Mouse (Mus musculus) heart, postnatal 14 days (tissue): ENCODE measurements around the gene Unc13d. TPM values are rescaled to one million over a fixed set of nuclear protein-coding genes. Genes with fewer than 3 reads are reported as not detected.

Experiments used
- DNase-seq, 2 experiments: peaks; one replicate each; pipeline ENCODE4 v3.0.0; 2021 to 2022
- intact Hi-C: fragments of 180-260 bp; cut with DNase I; formaldehyde crosslinking; loops from one replicate; pipeline ENCODE4 v1.15.1; 2025
- total RNA-seq, 2 experiments: library from RNA; stranded (reverse); gene quantifications; 2 replicates each; pipeline ENCODE4 v1.2.3; 2021

Unc13d gene
- total RNA-seq, 2 experiments from 2014 or later: 0.81 to 1.7 TPM

- intact Hi-C loops: no loop called here
- no peak for DNase-seq
Observed at GRCm38 (mm10) chr11:116058022-116058614, 19.6 kb downstream of the Unc13d start.

DNA sequence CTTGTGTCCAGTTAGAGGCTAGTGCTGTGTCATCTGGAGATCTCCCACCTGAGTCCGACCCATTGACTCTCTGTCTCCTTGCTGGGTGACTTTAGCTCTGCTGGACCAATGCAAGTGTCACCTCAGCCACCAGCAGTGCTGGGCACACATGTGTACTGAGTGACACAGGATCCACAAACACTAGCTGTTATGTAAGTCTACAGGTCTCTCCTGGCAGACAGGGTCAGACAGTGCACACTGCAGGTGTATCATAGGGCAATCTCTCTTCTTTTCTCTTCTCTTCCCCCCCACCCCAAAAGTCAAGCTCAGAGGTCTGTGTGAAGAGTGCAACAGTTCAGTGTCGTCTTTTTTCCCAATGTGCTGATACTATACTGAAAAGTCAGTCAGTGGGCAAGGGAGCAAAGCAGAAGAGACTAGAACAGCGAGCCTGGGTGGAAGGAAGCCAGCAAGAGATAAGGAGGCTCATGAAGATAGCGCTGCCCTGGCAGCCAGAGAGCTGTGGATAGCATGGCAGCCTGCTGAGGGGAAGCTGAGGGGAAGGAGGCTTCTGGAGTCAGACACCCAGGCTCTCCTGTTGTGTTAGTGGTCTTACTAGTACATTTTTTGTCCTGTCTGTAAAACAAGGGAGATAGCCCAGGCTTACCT lies 20.4 kb downstream of the Unc13d start:
- no peak for DNase-seq
- intact Hi-C loops: no loop called here

DNA sequence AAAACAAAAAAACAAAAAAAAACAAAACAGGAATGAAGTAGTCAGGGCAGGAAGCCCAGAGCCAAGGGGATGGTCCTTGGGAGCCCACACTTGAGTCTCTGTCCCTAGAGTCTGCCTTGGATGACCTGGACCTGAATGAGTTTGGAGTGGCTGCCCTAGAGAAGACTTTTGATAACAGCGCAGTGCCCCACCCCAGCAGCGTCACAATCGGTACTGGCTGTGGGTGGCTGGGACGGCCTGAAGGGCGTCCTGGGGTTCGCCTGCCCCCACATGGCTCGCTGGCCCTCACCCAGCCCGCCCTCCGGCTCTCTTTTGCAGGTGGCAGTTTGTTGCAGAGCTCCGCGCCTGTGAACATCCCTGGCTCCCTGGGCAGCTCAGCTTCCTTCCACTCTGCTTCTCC lies 21.9 kb downstream of the Unc13d start:
- intact Hi-C loops: no loop called here
- no peak for DNase-seq

- no peak for DNase-seq
- intact Hi-C loops: no loop called here
Observed at GRCm38 (mm10) chr11:116053510-116054229, 24.1 kb downstream of the Unc13d start.

DNA sequence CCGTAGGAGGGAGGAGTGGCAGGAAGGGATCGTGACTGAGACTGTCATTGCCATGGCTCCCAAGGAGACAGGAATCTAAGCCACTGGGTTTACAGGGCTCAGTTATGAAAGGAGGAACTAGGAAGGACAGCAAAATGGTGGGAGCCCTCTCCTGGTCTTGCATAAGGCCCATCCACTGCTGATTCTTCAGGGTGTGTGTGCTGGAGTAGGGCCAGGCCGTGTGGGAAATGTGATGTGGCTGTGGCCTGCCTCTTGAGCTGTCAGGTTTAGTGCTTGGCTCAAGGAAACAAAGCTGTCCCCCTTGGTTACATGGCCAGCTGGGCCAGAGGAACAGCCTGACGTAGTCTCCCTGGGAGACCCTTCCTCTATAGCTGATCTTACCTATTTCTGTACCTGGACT lies 27.6 kb downstream of the Unc13d start:
- intact Hi-C loops: no loop called here
- DNase-seq: no peak

- no peak for DNase-seq
- intact Hi-C loops: no loop called here
Observed at GRCm38 (mm10) chr11:116049610-116050009, 28.2 kb downstream of the Unc13d start.

DNA sequence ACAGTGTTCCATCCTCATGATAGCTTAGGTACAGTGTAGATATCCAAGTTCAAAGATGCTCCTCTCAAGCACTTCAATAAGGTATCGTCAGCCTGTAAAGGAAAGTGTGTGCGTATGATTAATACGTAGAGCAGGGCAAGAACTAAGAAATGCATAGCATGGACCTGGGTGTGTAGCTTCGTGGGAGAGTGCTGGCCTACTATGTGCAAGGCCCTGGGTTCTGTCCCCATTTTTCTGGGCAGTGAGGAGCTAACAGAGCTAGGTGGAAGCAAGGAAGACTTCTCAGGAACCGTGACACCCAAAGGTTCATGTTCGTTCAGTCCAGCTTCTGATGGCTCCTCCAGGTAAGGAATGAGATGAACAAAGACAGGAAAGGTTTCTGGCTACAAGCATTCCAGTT lies 32.6 kb downstream of the Unc13d start:
- DNase-seq: no peak
- intact Hi-C loops: no loop called here

DNA sequence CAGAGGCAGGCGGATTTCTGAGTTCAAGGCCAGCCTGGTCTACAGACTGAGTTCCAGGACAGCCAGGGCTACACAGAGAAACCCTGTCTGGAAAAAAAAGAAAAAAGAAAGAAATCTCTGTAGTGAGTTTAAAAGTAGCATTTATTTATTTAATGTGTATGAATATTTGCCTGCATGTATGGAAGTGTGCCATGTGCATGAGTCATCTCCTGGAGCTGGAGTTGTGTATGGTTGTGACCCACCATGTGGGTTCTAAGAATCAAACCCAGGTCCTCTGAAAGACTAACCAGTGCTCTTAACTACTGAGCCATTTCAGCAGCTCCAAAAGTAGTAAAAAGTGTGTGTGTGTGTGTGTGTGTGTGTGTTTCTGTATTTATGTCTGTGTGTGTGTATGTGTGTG lies 34.5 kb downstream of the Unc13d start:
- DNase-seq: no peak
- intact Hi-C loops: loop anchor here (5.0 kb wide), 1 partner anchor 39 kb away; no protein-coding TSS in a partner anchor

- no peak for DNase-seq
- intact Hi-C loops: loop anchor here (5.0 kb wide), 1 partner anchor 40 kb away; no protein-coding TSS in a partner anchor
Observed at GRCm38 (mm10) chr11:116042372-116043138, 35.2 kb downstream of the Unc13d start.

DNA sequence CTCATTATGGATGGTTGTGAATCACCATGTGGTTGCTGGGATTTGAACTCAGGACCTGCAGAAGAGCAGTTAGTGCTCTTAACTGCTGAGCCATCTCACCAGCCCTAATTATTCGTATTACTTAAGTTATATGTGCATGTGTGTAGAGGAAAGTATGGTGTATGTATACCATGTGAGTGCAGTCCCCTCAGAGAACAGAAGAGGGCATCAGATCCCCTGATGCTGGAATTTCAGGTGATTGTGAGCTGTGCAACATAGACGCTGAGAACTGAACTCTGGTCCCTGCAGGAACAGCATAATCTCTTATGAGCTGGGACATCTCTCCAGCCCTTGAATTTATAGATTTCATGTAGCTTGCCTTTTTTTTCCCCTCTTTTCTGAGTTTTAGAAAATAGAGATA lies 35.9 kb downstream of the Unc13d start:
- intact Hi-C loops: loop anchor here (5.0 kb wide), 1 partner anchor 40 kb away; no protein-coding TSS in a partner anchor
- no peak for DNase-seq

DNA sequence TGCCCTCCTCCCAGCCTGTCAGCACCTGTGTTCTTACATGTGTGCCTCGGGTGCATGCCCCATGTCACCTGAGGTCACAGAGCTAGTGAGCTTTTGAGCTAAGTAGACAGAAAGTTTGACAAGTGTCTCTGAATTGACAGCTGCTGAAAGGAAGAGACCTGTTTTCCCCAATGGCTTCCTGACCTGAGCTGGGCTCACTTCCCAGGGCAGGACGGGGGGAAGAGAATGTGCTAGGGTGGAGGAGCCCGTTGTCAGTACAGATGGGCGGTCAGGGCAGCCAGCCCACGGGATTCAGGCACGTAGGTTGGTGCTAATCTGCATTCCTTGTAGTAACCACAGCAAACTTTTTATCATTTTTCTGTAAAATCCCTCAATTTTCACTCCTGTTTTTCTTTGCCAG lies 37.2 kb downstream of the Unc13d start:
- DNase-seq: peak in 1 of 2 experiments; percentile 45
- intact Hi-C loops: loop anchor here (5.0 kb wide), 1 partner anchor 42 kb away; no protein-coding TSS in a partner anchor

DNA sequence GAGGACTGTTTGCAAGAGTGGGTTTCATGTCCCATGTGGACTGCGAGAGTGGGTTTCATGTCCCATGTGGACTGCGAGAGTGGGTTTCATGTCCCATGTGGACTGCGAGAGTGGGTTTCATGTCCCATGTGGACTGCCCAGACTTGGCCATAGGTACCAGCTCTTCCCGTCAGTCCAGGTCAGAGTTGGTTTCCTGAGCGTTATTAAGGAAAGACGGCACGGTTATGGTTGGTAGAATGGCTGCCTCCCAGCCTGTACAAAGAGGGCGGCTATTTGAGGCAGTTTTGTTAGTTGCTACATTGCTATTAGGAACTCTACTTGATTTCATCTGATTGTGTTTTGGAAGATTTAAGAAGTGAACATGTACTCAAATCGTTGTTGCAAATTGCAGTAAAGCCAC lies 39.9 kb downstream of the Unc13d start:
- no peak for DNase-seq
- intact Hi-C loops: loop anchor here (5.0 kb wide), 1 partner anchor 34 kb away; no protein-coding TSS in a partner anchor

DNA sequence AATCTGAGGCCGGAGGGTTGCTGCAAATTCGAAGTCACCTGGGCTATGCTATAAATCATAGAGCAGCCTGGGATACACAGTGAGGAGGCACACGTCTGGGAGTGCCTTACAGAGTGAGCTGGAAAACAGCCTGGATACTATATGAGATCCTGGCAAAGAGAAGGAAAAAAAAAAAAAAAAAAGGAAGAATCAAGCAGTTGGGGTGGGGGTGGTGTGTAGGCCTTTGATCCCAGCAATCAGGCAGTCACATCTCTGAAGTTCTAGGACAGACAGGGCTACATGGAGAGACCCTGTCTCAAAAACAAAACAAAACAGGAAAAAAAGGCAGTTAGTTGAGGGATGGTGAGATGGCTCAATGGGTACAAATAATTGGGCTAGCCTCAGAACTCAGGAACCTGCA lies 41.1 kb downstream of the Unc13d start:
- DNase-seq: no peak
- intact Hi-C loops: loop anchor here (5.0 kb wide), 1 partner anchor 36 kb away; no protein-coding TSS in a partner anchor

- no peak for DNase-seq
- intact Hi-C loops: no loop called here
Observed at GRCm38 (mm10) chr11:116034584-116034983, 43.2 kb downstream of the Unc13d start.

DNA sequence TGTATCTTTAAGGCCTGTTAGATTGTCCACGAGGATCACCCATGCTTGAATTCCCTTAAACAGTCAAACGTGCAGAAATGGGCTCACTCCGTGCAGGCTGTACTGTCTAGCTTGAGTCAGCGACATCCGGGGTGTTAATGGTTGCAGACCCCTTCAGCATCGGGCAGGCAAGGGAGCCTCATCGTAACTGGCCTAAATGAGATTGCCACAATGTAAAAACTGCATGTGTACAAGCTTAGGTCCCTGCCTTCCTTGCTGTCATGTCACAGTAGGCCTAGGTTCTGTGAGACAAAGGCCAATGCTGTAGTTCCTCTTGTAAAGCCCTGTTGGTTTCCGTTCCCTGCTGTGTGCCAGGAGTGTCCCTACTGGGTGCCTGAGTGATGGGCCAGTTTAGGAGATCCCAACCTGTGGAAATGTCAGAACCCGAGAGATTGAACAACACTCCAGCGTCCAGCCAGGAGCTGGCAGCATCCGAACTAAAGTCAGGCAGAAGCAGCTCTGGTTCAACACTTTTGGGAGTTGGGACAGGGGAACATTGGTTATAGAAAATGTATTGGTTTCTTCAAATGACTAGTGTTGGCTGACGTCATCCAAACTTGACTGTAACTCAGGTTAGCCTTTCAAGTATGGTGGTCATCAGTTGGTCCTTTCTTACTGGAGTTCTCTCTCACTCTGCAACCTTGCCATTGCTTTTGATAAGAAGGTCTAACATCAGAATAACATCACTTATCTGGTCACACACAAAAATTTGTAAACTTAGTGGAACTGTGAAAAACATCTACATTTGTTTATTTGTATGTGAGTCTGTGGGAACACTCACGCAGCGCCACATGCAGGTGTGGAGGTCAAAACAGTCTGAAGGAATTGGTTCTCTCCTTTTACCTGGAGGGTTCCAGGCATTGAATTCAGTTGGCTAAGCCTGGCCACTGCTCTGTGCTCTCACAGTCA lies 46.6 kb downstream of the Unc13d start:
- intact Hi-C loops: loop anchor here (2.0 kb wide), 1 partner anchor 100 kb away; the partner anchor contains the start of gene Trim65
- DNase-seq: peak; percentile 28 to 45

DNA sequence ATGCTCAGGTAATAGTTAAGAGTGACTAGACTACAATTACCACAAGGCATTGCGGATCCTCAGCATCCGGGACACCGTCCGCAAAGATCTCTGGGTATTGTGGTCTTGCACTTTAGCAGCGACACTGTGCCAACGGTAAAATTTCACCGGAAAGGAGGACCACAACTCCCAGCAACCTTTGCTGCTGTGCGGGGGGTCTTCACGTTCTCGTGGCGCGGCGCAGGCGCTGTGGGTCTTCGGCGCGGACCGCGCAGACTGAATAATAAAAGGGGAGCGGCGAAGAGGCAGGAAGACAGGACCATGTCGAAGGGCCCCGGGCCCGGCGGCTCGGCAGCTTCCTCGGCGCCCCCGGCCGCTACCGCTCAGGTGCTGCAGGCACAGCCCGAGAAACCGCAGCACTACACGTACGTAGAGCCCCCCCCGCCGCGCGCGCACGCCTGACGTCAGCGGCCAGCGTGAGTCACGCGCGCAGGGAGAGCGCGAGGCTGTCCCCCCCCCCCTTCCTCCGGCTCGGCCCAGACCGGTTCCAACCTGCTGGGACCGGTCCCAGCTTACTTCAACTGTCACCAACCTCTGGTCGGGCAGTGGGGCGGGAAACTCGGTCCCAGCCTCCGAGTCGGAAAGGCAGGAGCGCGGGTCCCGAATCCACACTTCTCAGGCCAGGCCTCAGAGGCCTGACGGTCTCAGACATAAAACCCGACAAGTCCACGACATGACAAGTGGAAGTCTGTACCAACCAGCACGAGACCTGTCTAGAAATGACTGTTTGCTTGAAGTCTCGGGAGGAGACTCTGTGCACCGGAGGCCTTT lies 47.5 kb downstream of the Unc13d start, which contains the start of gene Unk:
Unk (plus strand) TSS at position 235 of the 810 bp plus-strand sequence.
- intact Hi-C loops: loop anchor here (2.0 kb wide), 1 partner anchor 101 kb away; the partner anchor contains the start of gene Trim65
- peak; percentile 93 to 97 for DNase-seq

DNA sequence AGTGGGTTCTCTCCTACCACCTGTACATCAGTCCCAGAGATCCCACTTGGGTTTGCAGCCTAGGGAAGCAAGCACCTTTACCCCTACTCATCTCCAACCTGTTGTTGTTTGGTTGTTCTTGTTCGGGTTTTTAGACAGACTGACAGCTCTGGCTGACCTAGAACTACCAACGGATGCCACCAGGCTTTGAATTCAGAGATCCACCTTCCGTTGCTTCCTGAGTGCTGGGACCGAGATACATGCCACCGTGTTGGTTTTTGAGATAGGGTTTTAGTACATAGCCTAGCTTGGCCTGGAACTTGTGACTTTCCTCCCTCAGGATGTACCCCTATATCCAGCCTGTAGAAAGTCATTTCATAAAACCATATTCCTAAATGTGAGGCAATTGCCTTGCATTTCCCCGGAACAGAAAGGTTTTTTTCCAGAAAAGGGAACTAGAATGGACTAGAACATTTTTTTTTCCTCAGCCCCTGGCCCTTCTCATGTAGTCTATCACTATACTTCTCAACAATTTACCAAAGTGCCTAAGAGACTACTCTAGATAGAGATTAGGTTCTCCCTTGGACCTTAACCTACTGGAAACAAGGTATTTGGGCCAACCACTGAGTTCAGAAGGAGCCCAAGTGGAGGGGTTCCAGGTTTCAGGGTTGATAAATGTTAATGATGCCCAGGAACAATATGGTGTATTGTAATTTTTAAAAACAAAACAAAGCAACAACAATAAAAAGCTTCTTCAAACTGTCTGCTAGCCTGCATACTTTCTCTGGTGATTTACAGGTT lies 48.5 kb downstream of the Unc13d start:
- DNase-seq: no peak
- intact Hi-C loops: no loop called here
